Mouse (Mus musculus) ES-E14 (cell line): ENCODE results near the gene Rogdi. TPM values are rescaled to one million over a fixed set of nuclear protein-coding genes. Genes with fewer than 3 reads are reported as not detected.

ENCODE experiments used
- DNase-seq: peaks from one replicate; pipeline ENCODE4 v3.0.0-alpha.2; 2013; ENCODE audit warnings: low read depth, low spot score
- H3K27ac ChIP-seq: 2 replicates; pipeline ENCODE4 v1.5.1; 2012; ENCODE audit warnings: low read depth, mild to moderate bottlenecking, low read length, moderate library complexity, mixed read lengths; ENCODE audit not compliant: poor library complexity, insufficient read depth, severe bottlenecking
- H3K36me3 ChIP-seq: 2 replicates; pipeline ENCODE4 v1.6.1; 2012; ENCODE audit warnings: mild to moderate bottlenecking, low read length, moderate library complexity, mixed read lengths; ENCODE audit not compliant: control insufficient read depth, poor library complexity, insufficient read depth, severe bottlenecking
- H3K4me1 ChIP-seq, 2 experiments: fragments of 150-350 bp in 1 of 2; sonication (generic) in 1 of 2; 2 replicates each; pipeline ENCODE4 v1.6.1; 2012; ENCODE audit warnings: low read length in 2 of 2, mild to moderate bottlenecking in 1 of 2, mixed read lengths in 1 of 2; ENCODE audit not compliant: control insufficient read depth in 2 of 2, insufficient read depth in 2 of 2, poor library complexity in 1 of 2
- H3K4me3 ChIP-seq, 2 experiments: fragments of 150-350 bp in 1 of 2; sonication (generic) in 1 of 2; 2 replicates each; pipeline ENCODE4 v1.5.1; 2012; ENCODE audit warnings: low read length in 2 of 2, low read depth in 1 of 2, mild to moderate bottlenecking in 1 of 2, mixed read lengths in 1 of 2; ENCODE audit not compliant: insufficient read depth in 1 of 2, poor library complexity in 1 of 2, severe bottlenecking in 1 of 2
- H3K9ac ChIP-seq: 2 replicates; pipeline ENCODE4 v1.6.1; 2012; ENCODE audit warnings: low read depth, mild to moderate bottlenecking, low read length, mixed read lengths; ENCODE audit not compliant: poor library complexity, insufficient read depth, severe bottlenecking
- H3K9me3 ChIP-seq: fragments of 150-350 bp; sonication (generic); 2 replicates; pipeline ENCODE4 v1.6.1; 2012; ENCODE audit warnings: low read depth, mild to moderate bottlenecking, low read length; ENCODE audit not compliant: control insufficient read depth, insufficient read depth
- CHD2 ChIP-seq: IDR thresholded peaks from 2 replicates; pipeline ENCODE4 v1.6.1; 2014; ENCODE audit warnings: mild to moderate bottlenecking, low read depth, low read length, inconsistent platforms
- HCFC1 ChIP-seq: IDR thresholded peaks from 2 replicates; pipeline ENCODE4 v1.6.1; 2012; ENCODE audit warnings: low read length, inconsistent platforms, borderline replicate concordance; ENCODE audit not compliant: insufficient read depth
- MAFK ChIP-seq: IDR thresholded peaks from 2 replicates; pipeline ENCODE4 v1.6.1; 2014; ENCODE audit warnings: mild to moderate bottlenecking, low read depth, low read length, inconsistent platforms; ENCODE audit not compliant: insufficient read depth
- ZC3H11A ChIP-seq: IDR thresholded peaks from 2 replicates; pipeline ENCODE4 v1.6.1; 2012; ENCODE audit warnings: low read depth, mild to moderate bottlenecking, inconsistent platforms, low read length, borderline replicate concordance
- ZNF384 ChIP-seq: IDR thresholded peaks from 2 replicates; pipeline ENCODE4 v1.6.1; 2012; ENCODE audit warnings: low read depth, low read length, inconsistent platforms
- in situ Hi-C, 2 experiments: fragments of 600-800 bp; cut with MboI; formaldehyde crosslinking; loops; one replicate each; pipeline ENCODE4 v1.15.1; 2025; ENCODE audit warnings: low sequenced_read_pairs in 2 of 2, inconsistent platforms in 1 of 2; ENCODE audit not compliant: unreplicated experiment in 2 of 2
- total RNA-seq: library from RNA; depleted of rRNA; stranded (reverse); fragments of 300-350 nt; gene quantifications from 2 replicates; pipeline ENCODE4 v1.2.3, GENCODE M21; 2012

Gene Rogdi
- total RNA-seq, 1 experiment, result 18.7 TPM

DNA sequence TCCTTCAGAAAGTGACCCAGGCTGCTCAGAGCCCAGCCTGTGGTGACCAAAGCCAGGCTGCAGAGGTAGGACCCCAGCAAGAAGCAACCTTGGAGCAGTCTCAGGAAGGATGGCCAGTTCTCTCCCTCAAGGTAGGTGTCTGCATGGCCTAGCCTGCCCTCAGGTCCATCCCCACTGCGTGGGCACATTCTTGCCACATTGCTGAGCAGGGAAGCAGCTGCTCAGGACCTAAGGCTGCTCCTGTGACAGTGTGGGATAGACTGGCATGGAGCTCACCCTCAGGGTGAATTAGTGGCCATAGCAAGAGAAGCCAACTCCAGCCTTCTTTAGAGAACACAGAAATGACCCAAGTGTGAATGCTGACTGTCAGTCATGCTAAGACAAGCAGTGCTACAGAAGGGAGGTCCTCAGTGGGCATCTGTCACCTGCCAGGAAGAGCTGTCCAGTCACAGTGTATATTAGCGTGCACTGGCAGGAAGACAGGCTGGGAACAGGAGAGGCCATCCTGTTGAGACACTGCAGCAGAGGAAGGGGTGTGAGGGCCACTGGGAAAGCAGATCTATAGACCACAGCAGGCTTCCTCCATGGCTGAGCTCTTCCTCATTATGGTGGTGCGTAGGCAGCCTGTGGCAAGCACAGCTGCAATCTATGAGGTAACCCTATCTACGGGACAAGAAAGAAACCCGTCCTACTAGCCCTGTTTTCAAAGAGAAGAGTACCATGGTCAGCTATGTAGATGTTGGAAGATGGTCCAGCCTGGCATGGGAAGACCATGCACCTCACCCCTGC is 44.1 kb downstream of the Rogdi start:
- TF ChIP-seq MAFK, result no peak
- TF ChIP-seq ZC3H11A, result no peak
- TF ChIP-seq ZNF384, result no peak
- TF ChIP-seq HCFC1, result no peak
- no peak for TF ChIP-seq CHD2
- Histone ChIP-seq H3K9me3 (no peaks in the 10 kb centered on the region), H3K4me1 (peaks cover 0 to 5% of the 10 kb centered on the region in 2 experiments; a peak in 1 of 4 replicates), H3K36me3 (no peaks in the 10 kb centered on the region; the same call in 1 of the 2 replicates), H3K4me3 (no peak overlapping the region), H3K27ac (no peak overlapping the region), H3K9ac (no peak overlapping the region)
- no peak for DNase-seq
- in situ Hi-C loops, result no loop called here

DNA sequence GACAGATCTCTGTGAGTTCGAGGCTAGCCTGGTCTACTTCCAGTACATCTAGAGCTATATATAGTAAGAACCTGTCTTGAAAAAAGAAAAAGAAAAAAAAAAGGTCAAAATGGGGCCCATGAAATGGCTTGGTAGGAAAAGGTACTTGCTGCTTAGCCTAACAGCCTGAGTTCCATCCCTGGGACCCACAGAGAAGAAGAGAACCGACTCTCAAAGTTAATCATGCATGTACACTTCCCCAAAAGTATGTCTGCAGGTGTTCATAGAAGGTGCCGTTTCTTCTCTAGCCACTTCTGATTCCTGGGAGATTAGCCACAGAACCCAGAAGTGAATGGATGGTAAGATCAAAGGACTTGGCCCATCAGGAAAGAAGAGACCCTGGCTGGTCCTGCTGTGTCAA is 44.9 kb downstream of the Rogdi start:
- no peak overlapping the region for H3K9ac ChIP-seq
- no peak overlapping the region for H3K27ac ChIP-seq
- H3K36me3 ChIP-seq, result no peaks in the 10 kb centered on the region; the same call in 1 of the 2 replicates
- H3K9me3 ChIP-seq, result no peaks in the 10 kb centered on the region
- in situ Hi-C loops, result no loop called here
- no peak overlapping the region for H3K4me3 ChIP-seq
- peaks cover 0 to 5% of the 10 kb centered on the region in 2 experiments; a peak in 1 of 4 replicates for H3K4me1 ChIP-seq
- no peak for DNase-seq
- no peak for TF ChIP-seq HCFC1
- TF ChIP-seq MAFK, result no peak
- no peak for TF ChIP-seq ZC3H11A
- no peak for TF ChIP-seq ZNF384
- TF ChIP-seq CHD2, result no peak

DNA sequence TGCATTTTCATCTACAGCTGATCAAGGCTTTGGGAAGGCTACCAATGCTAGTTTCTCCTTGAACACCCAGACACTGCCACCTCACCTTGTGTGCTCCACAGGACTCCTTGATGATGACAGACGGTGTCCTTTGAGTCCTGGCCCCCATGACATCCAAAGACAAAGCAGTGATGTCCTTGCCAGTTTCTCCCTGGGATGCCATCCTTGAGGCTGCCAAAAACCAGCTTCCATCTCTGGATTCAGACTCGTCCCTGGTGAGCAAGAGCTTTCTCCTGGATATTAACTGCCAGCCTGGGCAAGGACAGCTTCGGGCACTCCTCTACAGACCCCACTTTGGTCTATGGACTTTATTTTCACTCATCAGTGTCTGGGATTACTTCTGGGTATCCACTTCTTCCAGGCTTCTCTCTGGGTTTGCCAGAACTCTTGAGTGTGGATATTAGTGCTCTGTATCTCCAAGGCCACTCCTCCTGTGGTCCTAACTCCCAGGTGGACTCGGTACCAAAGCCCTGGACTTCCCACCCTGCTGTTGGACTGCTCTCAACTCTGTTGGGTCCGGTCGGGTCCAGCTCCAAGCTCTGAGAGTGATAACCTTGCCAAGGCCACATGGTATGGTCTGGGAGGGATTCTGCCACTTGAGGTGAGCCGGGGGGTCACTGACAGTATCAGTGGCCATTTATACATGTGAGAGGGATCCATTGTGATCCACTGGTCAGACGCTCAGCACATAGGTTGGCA is 47.8 kb downstream of the Rogdi start:
- Histone ChIP-seq H3K27ac (no peak overlapping the region), H3K4me3 (no peak overlapping the region), H3K36me3 (no peaks in the 10 kb centered on the region), H3K9me3 (no peaks in the 10 kb centered on the region), H3K9ac (no peak overlapping the region), H3K4me1 (peaks cover 2 to 5% of the 10 kb centered on the region in 2 experiments; a peak in 1 of 4 replicates)
- TF ChIP-seq ZNF384, result no peak
- in situ Hi-C loops, result no loop called here
- DNase-seq, result no peak

DNA sequence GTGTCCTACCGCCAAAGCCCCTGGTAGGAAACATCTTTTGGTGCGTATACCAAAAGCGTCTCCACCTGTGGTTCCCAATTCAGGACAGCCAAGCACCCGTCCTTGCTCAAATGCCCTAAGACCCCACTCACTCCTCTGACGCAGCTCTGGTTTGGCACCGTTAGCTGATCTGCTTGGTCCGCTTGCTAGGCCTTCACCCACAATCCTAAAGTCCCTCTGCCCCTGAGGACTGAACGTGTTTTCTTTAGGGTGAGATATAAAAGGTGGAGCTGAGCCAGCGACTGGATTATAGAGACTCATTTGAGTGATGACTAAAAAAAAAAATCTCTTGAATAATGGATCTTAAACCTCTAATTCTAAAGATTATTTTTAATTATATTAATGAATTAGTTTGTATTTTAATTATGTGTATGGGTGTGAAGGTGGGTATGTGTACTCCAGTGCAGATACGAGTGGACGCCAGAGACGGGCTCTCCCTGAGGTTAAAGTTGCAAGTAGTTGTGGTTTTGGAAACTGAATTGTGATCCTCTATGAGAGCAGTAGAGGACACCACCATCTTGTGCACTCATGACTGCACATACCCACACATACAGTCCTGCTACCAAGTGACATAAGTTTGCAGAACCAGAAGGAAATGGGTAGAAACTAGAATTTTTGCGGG is 48.5 kb downstream of the Rogdi start:
- Histone ChIP-seq H3K4me1 (peaks cover 2 to 5% of the 10 kb centered on the region in 2 experiments; a peak in 1 of 4 replicates), H3K36me3 (no peaks in the 10 kb centered on the region), H3K27ac (no peak overlapping the region), H3K9ac (peak overlapping the region; percentile 77), H3K4me3 (peak overlapping the region; percentile 70 to 76), H3K9me3 (no peaks in the 10 kb centered on the region)
- TF ChIP-seq MAFK (no peak), CHD2 (no peak), HCFC1 (no peak), ZNF384 (no peak), ZC3H11A (no peak)
- no peak for DNase-seq
- in situ Hi-C loops, result no loop called here
